In the genomic region with DNA sequence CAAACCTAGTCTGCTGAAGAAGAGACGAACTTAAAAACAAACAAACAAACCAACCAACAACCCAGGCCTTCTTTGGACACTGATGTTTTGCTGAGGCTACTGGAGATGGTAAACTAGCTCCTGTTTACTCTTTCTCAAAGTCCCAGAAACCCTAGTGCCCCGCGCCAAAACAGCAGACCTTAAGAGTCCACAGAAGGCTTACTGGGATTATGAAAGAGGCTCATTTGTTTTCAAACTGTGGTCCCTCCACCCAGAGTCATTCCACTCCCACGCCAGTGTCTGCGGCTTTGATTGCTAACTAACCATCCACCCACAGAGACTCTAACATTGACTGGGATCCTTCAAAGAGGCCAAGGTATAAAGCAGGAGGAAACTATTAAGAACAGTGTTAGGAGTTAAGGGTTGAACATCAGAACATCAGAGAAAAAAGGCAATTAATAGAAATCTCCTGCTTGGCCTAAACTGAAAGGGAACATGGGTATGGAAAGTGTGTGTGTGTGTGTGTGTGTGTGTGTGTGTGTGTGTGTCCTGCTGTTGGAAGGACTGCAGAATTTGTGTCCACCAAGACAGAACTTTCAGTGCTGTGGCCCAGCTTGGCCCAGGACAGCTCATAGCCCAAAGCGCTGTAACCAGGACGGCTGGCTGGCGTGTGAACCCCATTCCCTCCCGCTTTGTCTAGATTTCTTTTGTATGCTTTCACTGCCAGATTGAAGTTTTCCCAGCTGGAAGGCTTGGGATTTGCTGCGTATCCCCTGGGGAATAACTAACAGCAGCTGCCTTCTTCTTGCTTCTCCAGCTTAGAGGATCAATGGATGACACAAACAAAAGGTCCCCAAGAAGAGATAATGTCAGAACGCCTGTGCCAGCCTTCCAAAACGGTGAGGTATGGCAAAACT, we compare ENCODE assay signal across 8 mouse cellular contexts. TPM values are rescaled to one million over a fixed set of nuclear protein-coding genes. Genes with fewer than 3 reads are reported as not detected.
A peak's percentile ranks its signal among the peaks of the same experiment; 100 is the strongest.
DNase-seq lines count a peak whose midpoint lies in the region; ATAC-seq and TF ChIP-seq lines count a peak whose summit lies in the region.

No protein-coding gene starts in this region.

- peak overlapping the region; percentile 78 for H3K27ac ChIP-seq in limb, embryonic 15.5 days
- H3K27ac ChIP-seq in olfactory bulb, adult 2 months (ENCODE audit: insufficient read depth, low read depth, low read length): 0 out of 2 replicates have a peak overlapping the region, but pooled peaks have one; percentile 48

- no peak overlapping the region for H3K4me3 ChIP-seq in limb, embryonic 15.5 days
- no peak overlapping the region for H3K4me3 ChIP-seq in olfactory bulb, adult 2 months (ENCODE audit: insufficient read depth, low read depth, low read length)

- peaks cover 56% of the 10 kb centered on the region for H3K4me1 ChIP-seq in limb, embryonic 15.5 days
- peaks cover 19% of the 10 kb centered on the region for H3K4me1 ChIP-seq in olfactory bulb, adult 2 months (ENCODE audit: control insufficient read depth, insufficient read depth, low read length)

- no peak for TF ChIP-seq CTCF in olfactory bulb, adult 2 months (IDR thresholded peaks at IDR 0.05; ENCODE audit: insufficient read depth, low read depth, low read length)

- peak; percentile 51 to 54 for DNase-seq in layer of hippocampus, postnatal 10 days (ENCODE audit: low spot score in 2 of 2)
- no peak for DNase-seq in layer of hippocampus, adult 9-11 months
- peak; percentile 96 for DNase-seq in fibroblast of lung, adult 2 months (ENCODE audit: low read depth)
- DNase-seq in heart, postnatal 10 days: peak; percentile 78 to 81
- no peak for DNase-seq in B cell, adult 2 months
- DNase-seq in right cerebral cortex, postnatal 36 days (ENCODE audit: low spot score in 2 of 2): no peak

- no peak overlapping the region for H3K4me2 ChIP-seq in limb, embryonic 15.5 days

- intact Hi-C loops in heart, postnatal 10 days (cut with DNase I): loop anchor here (5.0 to 10.0 kb wide), 2 partner anchors 127 to 241 kb away; no protein-coding TSS in a partner anchor

- H3K27me3 ChIP-seq in limb, embryonic 15.5 days: no peaks in the 10 kb centered on the region

- no peaks in the 10 kb centered on the region for H3K9me3 ChIP-seq in limb, embryonic 15.5 days

- H3K9ac ChIP-seq in limb, embryonic 15.5 days: no peak overlapping the region

- ATAC-seq in limb, embryonic 15.5 days (ENCODE audit: insufficient number of reproducible peaks, low FRiP score, low TSS enrichment, low read depth): no peak

- H3K36me3 ChIP-seq in limb, embryonic 15.5 days: peaks cover 14% of the 10 kb centered on the region

- no peak for TF ChIP-seq POLR2A in olfactory bulb, adult 2 months (IDR thresholded peaks at IDR 0.05; ENCODE audit: insufficient read depth, low read depth, low read length)

- 46% methylated on average over 12 of the region's 12 CpGs for WGBS in limb, embryonic 15.5 days
- 17% methylated on average over 12 of the region's 12 CpGs for WGBS in olfactory bulb, adult 2 months

RNA-seq across cellular contexts. Expression of a gene that starts 20.4 kb away (rescaled TPM):
- total RNA-seq in layer of hippocampus, postnatal 10 days (2021): 100 to 1,000 TPM; 114 to 131 TPM
- 10 to 100 TPM; 57.9 to 66.5 TPM for total RNA-seq in heart, postnatal 10 days (2021)
- polyA plus RNA-seq in limb, embryonic 15.5 days (2015; fragmentation: Nextera tagmentation; extraction: Ambion mirVana): 105 and 109 TPM in 2 replicates
- polyA plus RNA-seq in olfactory bulb, adult 2 months (2012; ENCODE audit: insufficient read depth, insufficient read length, low replicate concordance, missing spikeins): 94.8 and 315 TPM in 2 replicates

Comparison
In these comparisons a context has a peak if more than half of its experiments do, and no peak if none do; other contexts are left out.
1. DNase-seq: peak in layer of hippocampus, postnatal 10 days (2 of 2), fibroblast of lung, adult 2 months (single experiment) and heart, postnatal 10 days (2 of 2); none in layer of hippocampus, adult 9-11 months (single experiment), B cell, adult 2 months (0 of 2) and right cerebral cortex, postnatal 36 days (0 of 2).